Mouse (Mus musculus): ENCODE results near the gene Ccdc9b.

DNA sequence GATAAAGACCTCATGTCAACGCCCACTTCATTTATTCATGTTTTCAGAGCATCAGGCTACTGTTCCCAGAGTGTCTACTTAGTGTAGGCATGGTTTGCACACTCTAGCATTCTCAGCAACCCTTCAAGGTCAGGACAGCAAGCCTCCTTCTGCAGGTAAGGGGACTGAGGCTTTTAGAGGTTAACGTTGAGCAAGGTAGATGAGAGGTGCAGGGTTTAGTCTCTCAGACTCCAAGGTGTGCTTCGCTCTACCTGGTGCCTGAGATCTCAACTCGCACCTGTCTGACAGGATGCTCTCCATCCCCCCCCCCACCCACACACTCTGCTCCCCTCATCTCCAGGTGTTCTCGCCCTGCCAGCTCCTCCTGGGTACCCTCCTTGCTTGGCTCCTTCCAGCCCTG, 8.3 kb downstream of the Ccdc9b start:
- TF ChIP-seq CTCF (IDR thresholded peaks at IDR 0.05; ENCODE audit: control insufficient read depth, insufficient read depth, insufficient read length) (no peak), USF1 (IDR thresholded peaks at IDR 0.05; ENCODE audit: low read depth) (no peak), MAX (IDR thresholded peaks at IDR 0.05) (no peak), MYOD1 (IDR thresholded peaks at IDR 0.05; ENCODE audit: control insufficient read depth, insufficient read length, low read depth) (no peak), CEBPB (IDR thresholded peaks at IDR 0.05; ENCODE audit: low read depth) (no peak), MYOG (IDR thresholded peaks at IDR 0.05; ENCODE audit: control insufficient read depth, extremely low read depth, insufficient read length) (no peak)
